In genomic region chr1:187975465-187976352, GRCm38 (mm10) we compare ENCODE assay signal across 12 mouse cellular contexts.
A peak's percentile ranks its signal among the peaks of the same experiment; 100 is the strongest.
DNase-seq lines count a peak whose midpoint lies in the region; ATAC-seq and TF ChIP-seq lines count a peak whose summit lies in the region.
"Had no signal": no experiment of that assay in that cellular context is flagged by ENCODE, and none has a peak within 500 bp of the region (broad histone marks: within the 10 kb centered on the region; RNA-seq: fewer than 3 reads in every experiment).

No protein-coding gene starts in this region.

- ATAC-seq in neural tube, embryonic 13.5 days (ENCODE audit: low read depth), result no peak
- ATAC-seq in neural tube, embryonic 15.5 days (ENCODE audit: low FRiP score), result no peak
- ATAC-seq in hindbrain, postnatal 0 days, result peak; percentile 77

- no peak overlapping the region for H3K4me2 ChIP-seq in neural tube, embryonic 13.5 days
- no peak overlapping the region for H3K4me2 ChIP-seq in neural tube, embryonic 15.5 days
- H3K4me2 ChIP-seq in hindbrain, postnatal 0 days (ENCODE audit: low read depth, low read length), result peak overlapping the region; percentile 8; the same call in 1 of the 2 replicates
- H3K4me2 ChIP-seq: limb, embryonic 15.5 days had no signal

- H3K27ac ChIP-seq in neural tube, embryonic 13.5 days (replicated peaks), result no peak overlapping the region
- no peak overlapping the region for H3K27ac ChIP-seq in neural tube, embryonic 15.5 days (replicated peaks)
- H3K27ac ChIP-seq in hindbrain, postnatal 0 days, result peak overlapping the region; percentile 20; the same call in 1 of the 2 replicates
- H3K27ac ChIP-seq: limb, embryonic 15.5 days; macrophage had no signal

- H3K4me1 ChIP-seq in neural tube, embryonic 13.5 days (replicated peaks), result peaks cover 7% of the 10 kb centered on the region
- H3K4me1 ChIP-seq in neural tube, embryonic 15.5 days, result peaks cover 4% of the 10 kb centered on the region
- H3K4me1 ChIP-seq in hindbrain, postnatal 0 days (ENCODE audit: insufficient read depth, low read length), result 0 out of 2 replicates have a peak, but pooled peaks cover 5% of the 10 kb centered on the region
- H3K4me1 ChIP-seq: limb, embryonic 15.5 days had no signal

- no peak overlapping the region for H3K4me3 ChIP-seq in neural tube, embryonic 13.5 days
- H3K4me3 ChIP-seq in neural tube, embryonic 15.5 days (replicated peaks), result no peak overlapping the region
- H3K4me3 ChIP-seq in hindbrain, postnatal 0 days (ENCODE audit: low read length), result no peak overlapping the region
- H3K4me3 ChIP-seq: limb, embryonic 15.5 days had no signal

- H3K36me3 ChIP-seq in neural tube, embryonic 13.5 days, result no peaks in the 10 kb centered on the region
- no peaks in the 10 kb centered on the region for H3K36me3 ChIP-seq in neural tube, embryonic 15.5 days
- H3K36me3 ChIP-seq in hindbrain, postnatal 0 days (ENCODE audit: insufficient read depth, low read length), result no peaks in the 10 kb centered on the region
- H3K36me3 ChIP-seq: limb, embryonic 15.5 days had no signal

- peak; percentile 84 for DNase-seq in heart, adult 11 months
- DNase-seq in heart, postnatal 10 days, result no peak
- DNase-seq in hindbrain, postnatal 0 days (ENCODE audit: low spot score), result peak; percentile 55
- no peak for DNase-seq in right cerebral cortex, adult 18-20 months
- no peak for DNase-seq in urinary bladder, adult 2 months (ENCODE audit: low spot score)
- DNase-seq in thymus, postnatal 25 days, result no peak
- DNase-seq: adrenal gland, postnatal 36 days; heart, postnatal 36 days had no signal

- TF ChIP-seq CTCF in hindbrain, postnatal 0 days (IDR thresholded peaks at IDR 0.05; ENCODE audit: low read depth), result peak; percentile 58

- H3K9me3 ChIP-seq in neural tube, embryonic 13.5 days, result no peaks in the 10 kb centered on the region
- no peaks in the 10 kb centered on the region for H3K9me3 ChIP-seq in neural tube, embryonic 15.5 days (replicated peaks)
- no peaks in the 10 kb centered on the region for H3K9me3 ChIP-seq in hindbrain, postnatal 0 days (ENCODE audit: low read length)
- H3K9me3 ChIP-seq: limb, embryonic 15.5 days had no signal

- intact Hi-C loops in heart, postnatal 10 days (cut with DNase I), result loop anchor here (10.0 kb wide), 3 partner anchors 191 to 841 kb away; partner anchors contain the start of gene Esrrg

- H3K27me3 ChIP-seq in neural tube, embryonic 13.5 days, result peaks cover 6% of the 10 kb centered on the region; the same call in 1 of the 2 replicates
- H3K27me3 ChIP-seq in neural tube, embryonic 15.5 days (replicated peaks), result peaks cover 6% of the 10 kb centered on the region; the same call in 1 of the 2 replicates
- H3K27me3 ChIP-seq in hindbrain, postnatal 0 days (ENCODE audit: insufficient read depth, low read length), result no peaks in the 10 kb centered on the region
- H3K27me3 ChIP-seq: limb, embryonic 15.5 days had no signal

- WGBS in neural tube, embryonic 13.5 days, result 61% methylated on average over 20 of the region's 20 CpGs
- 65% methylated on average over 20 of the region's 20 CpGs for WGBS in neural tube, embryonic 15.5 days
- 40% methylated on average over 20 of the region's 20 CpGs for WGBS in hindbrain, postnatal 0 days

- 0 out of 2 replicates have a peak overlapping the region, but pooled peaks have one; percentile 26 for H3K9ac ChIP-seq in neural tube, embryonic 13.5 days
- H3K9ac ChIP-seq in neural tube, embryonic 15.5 days (replicated peaks), result no peak overlapping the region
- no peak overlapping the region for H3K9ac ChIP-seq in hindbrain, postnatal 0 days (replicated peaks; ENCODE audit: low read length)
- H3K9ac ChIP-seq: limb, embryonic 15.5 days had no signal

Comparison
In these comparisons a context has a peak if more than half of its experiments do, and no peak if none do; other contexts are left out.
1. DNase-seq: peak in heart, adult 11 months (single experiment) and hindbrain, postnatal 0 days (single experiment); none in heart, postnatal 10 days (0 of 2), right cerebral cortex, adult 18-20 months (single experiment), urinary bladder, adult 2 months (single experiment) and thymus, postnatal 25 days (single experiment).